Mouse (Mus musculus) small intestine, adult 2 months (tissue): ENCODE data around the gene Pcsk6. TPM values are rescaled to one million over a fixed set of nuclear protein-coding genes. Genes with fewer than 3 reads are reported as not detected.

Experiments
- H3K27ac ChIP-seq: fragments of 200-500 bp; 2 replicates; pipeline ENCODE4 v1.5.1; 2012; ENCODE audit warnings: low read depth, low read length, control low read depth, inconsistent platforms; ENCODE audit not compliant: insufficient read depth
- H3K27me3 ChIP-seq: fragments of 200-500 bp; 2 replicates; pipeline ENCODE4 v1.6.1; 2012; ENCODE audit warnings: mild to moderate bottlenecking, moderate library complexity, low read length, inconsistent platforms; ENCODE audit not compliant: control insufficient read depth, insufficient read depth
- H3K36me3 ChIP-seq: fragments of 200-500 bp; 2 replicates; pipeline ENCODE4 v1.6.1; 2012; ENCODE audit warnings: mild to moderate bottlenecking, low read length, control low read depth, inconsistent platforms; ENCODE audit not compliant: control insufficient read depth, insufficient read depth
- H3K4me1 ChIP-seq: fragments of 200-500 bp; 2 replicates; pipeline ENCODE4 v1.6.1; 2012; ENCODE audit warnings: low read length, inconsistent platforms, mixed read lengths; ENCODE audit not compliant: control insufficient read depth, insufficient read depth, insufficient read length
- H3K4me3 ChIP-seq: fragments of 200-500 bp; 2 replicates; pipeline ENCODE4 v1.5.1; 2012; ENCODE audit warnings: low read depth, mild to moderate bottlenecking, control low read depth, inconsistent platforms, low read length, moderate library complexity
- CTCF ChIP-seq: fragments of 200-500 bp; IDR thresholded peaks from 2 replicates; pipeline ENCODE4 v1.5.1; 2012; ENCODE audit warnings: low read depth, mild to moderate bottlenecking, control low read depth, inconsistent platforms, low read length, moderate library complexity, mixed read lengths; ENCODE audit not compliant: insufficient replicate concordance, insufficient read length; ENCODE audit errors: extremely low read depth
- POLR2A ChIP-seq: fragments of 200-500 bp; IDR thresholded peaks from 2 replicates; pipeline ENCODE4 v1.6.1; 2012; ENCODE audit warnings: low read depth, mild to moderate bottlenecking, control low read depth, inconsistent platforms, low read length, moderate library complexity
- WGBS: fragments of 180-500 bp; shearing (Covaris S2); methylation state at CpG from one replicate; pipeline ENCODE4 v1.1.7; 2018; 5-methylcytosine and 5-hydroxymethylcytosine counted together
- polyA plus RNA-seq: library from polyadenylated mRNA; depleted of rRNA; stranded (reverse); fragments of >200 nt; gene quantifications from 2 replicates; pipeline ENCODE4 v1.2.3, GENCODE M21; 2012; rRNA removed

Gene Pcsk6
- polyA plus RNA-seq, 1 experiment, result 11.6 TPM

DNA sequence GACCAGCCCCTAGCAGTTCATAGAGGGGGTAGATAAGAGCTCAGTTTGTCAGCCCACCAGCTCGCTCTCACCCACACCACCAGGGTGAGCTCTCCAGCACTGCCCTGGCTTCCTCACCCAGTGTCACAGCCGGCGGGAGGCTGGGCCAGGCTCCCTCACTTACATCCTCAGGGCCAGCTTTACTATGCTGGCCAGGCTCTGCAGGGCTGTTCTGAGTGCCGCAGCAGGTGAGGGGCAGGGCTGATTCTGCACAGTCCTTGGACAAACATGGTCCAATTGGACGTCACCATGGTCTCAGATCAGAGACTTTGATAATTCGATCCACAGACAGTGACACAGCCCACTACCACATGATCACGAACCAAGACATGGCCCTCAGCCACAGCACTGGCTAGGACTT, 230.0 kb downstream of the Pcsk6 start:
- Histone ChIP-seq H3K27me3 (no peaks in the 10 kb centered on the region), H3K27ac (no peak overlapping the region), H3K4me1 (no peaks in the 10 kb centered on the region), H3K4me3 (no peak overlapping the region), H3K36me3 (peaks cover 46% of the 10 kb centered on the region)
- TF ChIP-seq CTCF (no peak), POLR2A (no peak)
- WGBS, result 90% methylated on average over 7 of the region's 7 CpGs

DNA sequence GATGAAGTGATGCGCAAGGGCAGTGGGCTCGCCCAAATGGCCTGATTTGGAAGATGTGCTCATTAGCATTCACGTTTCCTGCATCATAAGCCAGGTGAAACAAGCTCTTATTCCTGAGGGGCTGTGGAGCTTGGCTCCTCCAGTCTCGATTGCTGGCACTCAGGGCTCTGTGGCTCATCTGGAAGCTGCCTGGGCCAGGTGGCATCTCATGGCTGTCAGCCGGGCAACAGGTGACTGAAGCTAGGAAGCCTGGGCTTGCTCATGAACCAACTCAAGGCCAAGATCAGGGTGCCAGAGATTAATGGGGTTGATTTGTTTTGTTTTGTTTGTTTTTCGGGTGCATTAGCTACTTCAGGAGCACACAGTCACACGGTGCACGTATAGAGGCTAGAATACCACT, 231.1 kb downstream of the Pcsk6 start:
- H3K4me3 ChIP-seq, result no peak overlapping the region
- TF ChIP-seq CTCF, result no peak
- no peak for TF ChIP-seq POLR2A
- no peak overlapping the region for H3K27ac ChIP-seq
- no peaks in the 10 kb centered on the region for H3K4me1 ChIP-seq
- whole genome bisulfite sequencing, result 70% methylated on average over 8 of the region's 8 CpGs
- peaks cover 36% of the 10 kb centered on the region for H3K36me3 ChIP-seq
- no peaks in the 10 kb centered on the region for H3K27me3 ChIP-seq

DNA sequence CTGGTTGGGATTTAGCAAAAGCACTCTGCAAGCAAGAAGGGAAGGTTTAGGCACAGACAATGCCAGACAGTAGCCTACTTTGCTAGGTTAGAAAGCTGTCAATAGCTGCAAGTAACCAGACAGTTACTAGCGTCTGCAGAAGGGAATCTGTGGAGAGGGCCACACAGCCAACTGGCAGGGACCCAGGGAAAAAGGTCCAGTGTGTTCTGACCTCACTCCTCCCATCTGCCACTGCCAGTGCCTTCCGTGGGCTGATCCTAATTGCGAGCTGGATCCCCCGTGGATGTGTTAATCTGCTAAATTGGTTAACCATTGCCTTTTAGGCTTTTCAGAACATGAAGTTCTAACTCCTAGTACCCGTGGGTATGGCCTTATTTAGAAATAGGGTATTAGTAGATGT, 232.6 kb downstream of the Pcsk6 start:
- H3K27me3 ChIP-seq, result no peaks in the 10 kb centered on the region; the same call in 1 of the 2 replicates
- peaks cover 22% of the 10 kb centered on the region for H3K36me3 ChIP-seq
- H3K4me1 ChIP-seq, result no peaks in the 10 kb centered on the region
- no peak overlapping the region for H3K27ac ChIP-seq
- 69% methylated on average over 5 of the region's 5 CpGs for WGBS
- no peak overlapping the region for H3K4me3 ChIP-seq
- TF ChIP-seq CTCF (no peak), POLR2A (no peak)

DNA sequence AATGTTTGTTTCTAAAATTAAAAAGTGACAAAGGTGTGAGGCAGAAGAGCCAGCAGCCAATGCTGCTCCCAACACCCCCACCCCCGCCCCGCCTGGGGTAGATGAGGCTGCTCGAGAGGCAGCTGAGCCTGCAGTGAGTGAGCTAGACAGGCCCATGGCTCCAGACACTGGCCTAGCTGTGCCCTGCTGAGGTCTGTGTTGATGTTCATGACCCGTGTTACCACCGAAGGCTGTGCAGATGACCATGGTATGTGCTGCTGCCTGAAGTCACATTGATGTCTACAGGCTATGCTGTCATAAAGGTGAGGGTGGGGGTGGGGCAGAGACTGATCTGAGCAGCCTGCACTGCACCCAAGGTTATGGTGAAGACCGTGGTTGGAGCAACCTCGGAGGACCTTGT, 237.3 kb downstream of the Pcsk6 start:
- H3K27ac ChIP-seq, result no peak overlapping the region
- no peaks in the 10 kb centered on the region for H3K4me1 ChIP-seq
- H3K4me3 ChIP-seq, result no peak overlapping the region
- H3K36me3 ChIP-seq, result no peaks in the 10 kb centered on the region
- TF ChIP-seq POLR2A, result no peak
- H3K27me3 ChIP-seq, result no peaks in the 10 kb centered on the region; the same call in 1 of the 2 replicates
- 80% methylated on average over 7 of the region's 7 CpGs for WGBS

Other genes starting within 250 kb of the Pcsk6 start
- 1.8 and 2.7 TPM in 2 replicates for gene Tarsl2, start 216.8 kb upstream of the Pcsk6 start, polyA plus RNA-seq
- 43.8 and 68.1 TPM in 2 replicates for gene Tm2d3, start 170.6 kb upstream of the Pcsk6 start, polyA plus RNA-seq
- not detected in 2 replicates for gene Gm45213, start 181.9 kb downstream of the Pcsk6 start, polyA plus RNA-seq
- 2.2 and 4.7 TPM in 2 replicates for gene Snrpa1, start 197.3 kb downstream of the Pcsk6 start, polyA plus RNA-seq
- gene Selenos, start 217.9 kb downstream of the Pcsk6 start, polyA plus RNA-seq, result 107 and 123 TPM in 2 replicates
- gene Chsy1, start 247.8 kb downstream of the Pcsk6 start, polyA plus RNA-seq, result 1.4 and 1.6 TPM in 2 replicates